Mouse (Mus musculus): ENCODE data around the gene Apc2. TPM values are rescaled to one million over a fixed set of nuclear protein-coding genes. Genes with fewer than 3 reads are reported as not detected.
"Not testable (repeated sequence)": the region's sequence is repeated elsewhere in the genome, so short reads cannot be mapped to it uniquely, and the experiment has no call there.

The Apc2 gene
- polyA plus RNA-seq, 1 experiment from 2014 or later = 9.1 TPM

DNA sequence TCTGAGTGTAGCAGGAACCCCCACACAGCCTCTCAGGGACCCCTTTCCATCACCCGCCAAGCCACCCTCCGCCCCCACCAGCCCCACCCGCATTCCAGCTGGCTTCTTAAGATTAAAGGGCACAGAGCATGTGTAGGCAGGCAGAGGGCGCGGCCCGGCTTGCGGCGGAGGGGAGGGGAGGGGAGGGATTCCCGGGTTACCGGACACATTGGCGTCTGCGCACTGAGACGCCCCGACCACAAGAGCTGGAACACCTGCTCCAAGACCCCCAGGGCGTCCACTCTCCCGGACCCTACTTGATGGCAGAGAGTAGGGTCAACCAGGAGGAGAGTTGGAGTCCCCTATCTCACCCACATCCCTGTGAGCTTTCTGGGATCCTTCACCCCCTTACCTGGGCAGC lies 49.3 kb downstream of the Apc2 start:
- Histone ChIP-seq H3K27me3 (replicated peaks; ENCODE audit: control insufficient read depth, insufficient read depth, low read length) (peaks cover 95% of the 10 kb centered on the region), H3K4me3 (ENCODE audit: low read depth, low read length) (no peak overlapping the region), H3K36me3 (ENCODE audit: control insufficient read depth, insufficient read depth, low read length) (no peaks in the 10 kb centered on the region), H3K27ac (ENCODE audit: low read depth) (no peak overlapping the region), H3K4me2 (ENCODE audit: low read length) (peak overlapping the region; percentile 24), H3K9ac (ENCODE audit: low read length) (no peak overlapping the region), H3K9me3 (ENCODE audit: control insufficient read depth, low read length) (no peaks in the 10 kb centered on the region), H3K4me1 (replicated peaks; ENCODE audit: control insufficient read depth, insufficient read depth, low read length) (peaks cover 48% of the 10 kb centered on the region)
- ATAC-seq (replicated peaks; ENCODE audit: low FRiP score, low TSS enrichment, low read depth) (no peak), DNase-seq (ENCODE audit: low spot score) (no peak)
- WGBS = under 1% methylated on average over 16 of the region's 16 CpGs

DNA sequence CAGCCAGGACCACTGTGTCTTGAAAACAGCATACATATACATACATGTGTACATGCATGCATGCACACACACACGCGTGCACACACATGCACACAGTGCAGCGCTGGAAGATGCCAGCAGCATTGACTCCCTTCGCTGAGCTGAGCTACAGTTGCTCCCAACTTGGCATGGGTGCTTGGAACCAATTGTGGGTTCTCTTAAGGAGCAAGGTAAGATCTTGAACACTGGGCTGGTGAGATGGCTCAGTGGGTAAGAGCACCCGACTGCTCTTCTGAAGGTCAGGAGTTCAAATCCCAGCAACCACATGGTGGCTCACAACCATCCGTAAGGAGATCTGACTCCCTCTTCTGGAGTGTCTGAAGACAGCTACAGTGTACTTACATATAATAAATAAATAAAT lies 50.2 kb downstream of the Apc2 start:
- H3K4me1 ChIP-seq (replicated peaks; ENCODE audit: control insufficient read depth, insufficient read depth, low read length) = peaks cover 45% of the 10 kb centered on the region
- not testable (repeated sequence) for H3K4me2 ChIP-seq (ENCODE audit: low read length); DNase-seq (ENCODE audit: low spot score); H3K9ac ChIP-seq (ENCODE audit: low read length); H3K36me3 ChIP-seq (ENCODE audit: control insufficient read depth, insufficient read depth, low read length); H3K9me3 ChIP-seq (ENCODE audit: control insufficient read depth, low read length); H3K4me3 ChIP-seq (ENCODE audit: low read depth, low read length); H3K27ac ChIP-seq (ENCODE audit: low read depth); ATAC-seq (replicated peaks; ENCODE audit: low FRiP score, low TSS enrichment, low read depth)
- 86% methylated on average over 5 of the region's 6 CpGs for WGBS
- peaks cover 93% of the 10 kb centered on the region for H3K27me3 ChIP-seq (replicated peaks; ENCODE audit: control insufficient read depth, insufficient read depth, low read length)

DNA sequence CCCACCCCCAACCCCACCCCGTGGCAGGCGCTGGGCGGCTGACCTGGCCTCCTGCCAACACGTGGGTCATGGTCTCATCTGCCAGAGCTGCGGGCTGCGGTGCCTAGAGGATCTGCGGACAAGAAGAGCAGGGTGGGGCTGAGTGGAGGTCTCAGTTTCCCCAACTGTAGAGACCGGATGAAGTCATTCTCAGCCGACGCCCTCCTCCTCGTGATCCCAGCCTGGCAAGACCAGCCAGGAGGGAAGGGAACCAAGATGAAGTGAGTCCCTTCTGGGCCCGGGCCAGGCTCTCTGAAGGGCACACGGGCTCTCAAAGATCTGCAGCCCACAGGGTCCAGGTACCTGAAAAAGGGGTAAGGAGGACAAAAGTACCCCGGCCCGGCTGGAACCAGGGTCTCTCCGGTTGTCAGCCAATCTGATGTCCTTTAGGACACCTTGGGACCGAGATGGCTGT lies 51.8 kb downstream of the Apc2 start:
- peaks cover 93% of the 10 kb centered on the region for H3K27me3 ChIP-seq (replicated peaks; ENCODE audit: control insufficient read depth, insufficient read depth, low read length)
- ATAC-seq (replicated peaks; ENCODE audit: low FRiP score, low TSS enrichment, low read depth) = no peak
- H3K36me3 ChIP-seq (ENCODE audit: control insufficient read depth, insufficient read depth, low read length) = no peaks in the 10 kb centered on the region
- H3K4me3 ChIP-seq (ENCODE audit: low read depth, low read length) = peak overlapping the region; percentile 34
- H3K9me3 ChIP-seq (ENCODE audit: control insufficient read depth, low read length) = no peaks in the 10 kb centered on the region
- peak overlapping the region; percentile 8; the same call in 1 of the 2 replicates for H3K9ac ChIP-seq (ENCODE audit: low read length)
- peak overlapping the region; percentile 51 for H3K4me2 ChIP-seq (ENCODE audit: low read length)
- WGBS = 14% methylated on average over 17 of the region's 17 CpGs
- no peak overlapping the region for H3K27ac ChIP-seq (ENCODE audit: low read depth)
- H3K4me1 ChIP-seq (replicated peaks; ENCODE audit: control insufficient read depth, insufficient read depth, low read length) = peaks cover 33% of the 10 kb centered on the region
- DNase-seq (ENCODE audit: low spot score) = peak; percentile 59

DNA sequence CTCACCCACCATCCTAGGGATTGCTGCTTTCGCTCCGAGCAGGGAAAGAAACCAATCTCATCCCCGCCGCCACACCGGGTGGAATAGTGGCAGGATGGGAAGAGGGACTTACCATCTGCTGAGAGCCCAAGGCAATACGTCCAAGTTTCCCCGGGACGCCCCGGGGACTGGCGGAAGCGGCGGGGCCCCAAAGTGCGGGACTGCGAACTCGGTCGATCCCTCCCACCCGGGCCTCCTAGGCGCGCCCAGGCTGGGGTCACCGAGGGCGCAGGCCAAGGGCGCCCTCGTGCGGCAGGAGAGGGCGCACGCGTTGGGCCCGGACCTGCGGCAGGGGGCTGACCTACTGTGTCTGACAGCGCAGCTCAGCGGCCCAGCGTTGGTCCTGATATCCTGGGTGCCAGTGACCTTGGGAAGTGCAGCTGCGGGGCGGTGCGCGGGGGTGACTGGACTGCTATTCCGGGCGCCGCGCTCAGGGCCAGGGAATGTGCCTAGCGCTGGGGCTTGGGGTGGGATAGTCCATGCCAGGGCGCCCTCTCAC lies 52.5 kb downstream of the Apc2 start, which contains the start of gene Adamtsl5:
Gene Adamtsl5 (minus strand): TSS at position 169 of the 538 bp plus-strand sequence.
- Histone ChIP-seq H3K9me3 (ENCODE audit: control insufficient read depth, low read length) (no peaks in the 10 kb centered on the region), H3K27ac (ENCODE audit: low read depth) (no peak within 1 kb of the TSS), H3K4me3 (ENCODE audit: low read depth, low read length) (peak within 1 kb of the TSS; percentile 34), H3K36me3 (ENCODE audit: control insufficient read depth, insufficient read depth, low read length) (no peaks in the 10 kb centered on the region), H3K27me3 (replicated peaks; ENCODE audit: control insufficient read depth, insufficient read depth, low read length) (peaks cover 91% of the 10 kb centered on the region), H3K9ac (ENCODE audit: low read length) (peak within 1 kb of the TSS; percentile 25), H3K4me2 (ENCODE audit: low read length) (peak within 1 kb of the TSS; percentile 51), H3K4me1 (replicated peaks; ENCODE audit: control insufficient read depth, insufficient read depth, low read length) (peaks cover 26% of the 10 kb centered on the region)
- peak; percentile 73 for DNase-seq (ENCODE audit: low spot score)
- WGBS = under 1% methylated on average over 39 of the region's 42 CpGs
- ATAC-seq (replicated peaks; ENCODE audit: low FRiP score, low TSS enrichment, low read depth) = peak; percentile 53

DNA sequence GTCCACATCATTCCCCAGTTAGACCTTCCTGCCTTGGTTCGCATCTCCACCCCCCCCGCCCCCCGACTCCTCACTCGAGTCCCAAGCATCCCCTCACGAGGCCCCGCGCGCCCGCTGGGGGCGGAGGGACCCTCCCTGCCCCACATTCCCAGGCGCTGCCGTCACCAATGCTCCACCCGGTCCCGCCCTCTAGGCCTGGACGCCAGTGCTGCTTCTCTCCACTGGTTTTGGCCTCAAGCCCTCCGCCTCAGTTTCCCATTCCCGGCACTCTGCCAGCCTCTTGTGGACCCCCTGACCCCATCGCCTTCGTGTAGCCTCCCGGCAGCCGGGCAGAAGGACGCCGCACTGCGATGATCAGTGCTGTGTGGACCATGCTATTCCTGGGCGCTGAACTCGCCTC lies 53.2 kb downstream of the Apc2 start:
- Histone ChIP-seq H3K27ac (ENCODE audit: low read depth) (no peak overlapping the region), H3K36me3 (ENCODE audit: control insufficient read depth, insufficient read depth, low read length) (no peaks in the 10 kb centered on the region), H3K4me2 (ENCODE audit: low read length) (peak overlapping the region; percentile 51), H3K4me3 (ENCODE audit: low read depth, low read length) (peak overlapping the region; percentile 34), H3K9ac (ENCODE audit: low read length) (peak overlapping the region; percentile 25; the same call in 1 of the 2 replicates), H3K9me3 (ENCODE audit: control insufficient read depth, low read length) (no peaks in the 10 kb centered on the region), H3K4me1 (replicated peaks; ENCODE audit: control insufficient read depth, insufficient read depth, low read length) (peaks cover 24% of the 10 kb centered on the region), H3K27me3 (replicated peaks; ENCODE audit: control insufficient read depth, insufficient read depth, low read length) (peaks cover 88% of the 10 kb centered on the region)
- ATAC-seq (replicated peaks; ENCODE audit: low FRiP score, low TSS enrichment, low read depth) (peak; percentile 7; the same call in 1 of the 2 replicates), DNase-seq (ENCODE audit: low spot score) (peak; percentile 72)
- WGBS = 17% methylated on average over 25 of the region's 26 CpGs

DNA sequence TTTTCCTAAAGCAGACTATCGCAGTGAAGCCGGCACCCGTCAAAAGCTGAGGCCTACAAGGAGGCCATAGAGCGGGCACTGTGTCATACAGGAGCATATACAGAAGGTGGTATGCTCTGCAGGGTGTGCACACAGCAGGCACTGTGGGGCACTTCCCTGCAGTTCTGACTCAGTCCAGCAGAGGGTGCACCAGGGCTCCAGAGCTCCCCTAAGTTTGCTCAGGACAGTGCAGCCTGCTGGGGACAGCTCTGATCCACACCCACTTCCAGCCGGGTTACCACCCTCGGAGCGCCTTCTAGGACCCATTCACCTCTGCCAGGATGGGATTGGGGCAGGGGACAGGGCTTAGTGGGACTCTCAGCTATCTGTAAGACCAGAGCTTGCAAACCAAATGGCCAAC lies 54.5 kb downstream of the Apc2 start:
- Histone ChIP-seq H3K27me3 (replicated peaks; ENCODE audit: control insufficient read depth, insufficient read depth, low read length) (peaks cover 80% of the 10 kb centered on the region), H3K4me1 (replicated peaks; ENCODE audit: control insufficient read depth, insufficient read depth, low read length) (peaks cover 18% of the 10 kb centered on the region), H3K36me3 (ENCODE audit: control insufficient read depth, insufficient read depth, low read length) (no peaks in the 10 kb centered on the region), H3K27ac (ENCODE audit: low read depth) (no peak overlapping the region), H3K9me3 (ENCODE audit: control insufficient read depth, low read length) (no peaks in the 10 kb centered on the region), H3K9ac (ENCODE audit: low read length) (no peak overlapping the region), H3K4me2 (ENCODE audit: low read length) (no peak overlapping the region), H3K4me3 (ENCODE audit: low read depth, low read length) (no peak overlapping the region)
- WGBS = 7% methylated on average over 7 of the region's 7 CpGs
- DNase-seq (ENCODE audit: low spot score) (peak; percentile 99), ATAC-seq (replicated peaks; ENCODE audit: low FRiP score, low TSS enrichment, low read depth) (peak; percentile 74)

DNA sequence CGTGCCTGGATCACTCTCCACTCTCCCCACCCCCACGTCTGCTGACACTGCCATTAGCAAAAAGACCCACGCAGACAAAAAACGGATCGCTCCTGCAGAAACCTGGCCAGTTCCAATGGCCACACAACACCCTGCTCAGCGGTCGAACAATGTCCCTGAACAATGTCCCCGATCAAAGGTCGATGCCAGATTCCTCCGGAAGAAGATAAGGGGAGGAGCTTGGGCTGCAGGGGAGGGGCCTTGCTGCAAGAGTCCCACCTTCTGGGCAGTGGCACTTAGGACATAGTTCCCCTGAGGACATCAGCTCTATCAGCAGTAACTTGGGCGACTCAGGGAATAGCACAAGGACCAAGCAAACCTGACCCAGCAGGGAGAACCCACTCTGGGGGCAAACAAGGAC lies 56.1 kb downstream of the Apc2 start:
- peaks cover 83% of the 10 kb centered on the region for H3K27me3 ChIP-seq (replicated peaks; ENCODE audit: control insufficient read depth, insufficient read depth, low read length)
- WGBS = 29% methylated on average over 11 of the region's 11 CpGs

DNA sequence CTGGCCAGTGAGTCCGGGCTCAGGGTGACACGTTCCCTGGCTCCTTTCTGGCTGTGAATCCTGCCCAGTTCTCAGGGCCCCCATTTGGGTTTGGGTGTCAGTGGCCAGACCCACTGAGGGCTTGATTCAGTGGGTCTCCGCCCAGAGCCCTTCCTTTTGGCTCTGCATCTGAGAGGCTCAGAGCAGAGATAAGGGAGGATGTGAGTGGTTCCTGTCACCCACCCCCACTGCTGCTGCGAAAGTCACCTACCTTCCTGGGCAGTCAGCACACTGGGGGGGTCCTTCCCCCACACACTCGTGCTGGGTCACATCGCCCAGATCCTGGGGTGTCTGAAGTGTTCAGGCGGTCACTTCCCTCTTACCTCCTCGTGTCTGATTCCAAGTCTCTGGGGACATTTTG lies 57.0 kb downstream of the Apc2 start:
- H3K4me3 ChIP-seq (ENCODE audit: low read depth, low read length) = no peak overlapping the region
- H3K27ac ChIP-seq (ENCODE audit: low read depth) = no peak overlapping the region
- peaks cover 19% of the 10 kb centered on the region for H3K4me1 ChIP-seq (replicated peaks; ENCODE audit: control insufficient read depth, insufficient read depth, low read length)
- ATAC-seq (replicated peaks; ENCODE audit: low FRiP score, low TSS enrichment, low read depth) (no peak), DNase-seq (ENCODE audit: low spot score) (no peak)
- no peak overlapping the region for H3K4me2 ChIP-seq (ENCODE audit: low read length)
- peaks cover 83% of the 10 kb centered on the region for H3K27me3 ChIP-seq (replicated peaks; ENCODE audit: control insufficient read depth, insufficient read depth, low read length)
- 68% methylated on average over 8 of the region's 8 CpGs for WGBS
- no peaks in the 10 kb centered on the region for H3K9me3 ChIP-seq (ENCODE audit: control insufficient read depth, low read length)
- no peaks in the 10 kb centered on the region for H3K36me3 ChIP-seq (ENCODE audit: control insufficient read depth, insufficient read depth, low read length)
- H3K9ac ChIP-seq (ENCODE audit: low read length) = no peak overlapping the region

More for the DNA sequence above, 56.1 kb downstream of the Apc2 start:
- H3K4me1 ChIP-seq (replicated peaks; ENCODE audit: control insufficient read depth, insufficient read depth, low read length) = peaks cover 23% of the 10 kb centered on the region
- ATAC-seq (replicated peaks; ENCODE audit: low FRiP score, low TSS enrichment, low read depth) (no peak), DNase-seq (ENCODE audit: low spot score) (no peak)
- H3K4me3 ChIP-seq (ENCODE audit: low read depth, low read length) = no peak overlapping the region
- no peak overlapping the region for H3K27ac ChIP-seq (ENCODE audit: low read depth)
- H3K9me3 ChIP-seq (ENCODE audit: control insufficient read depth, low read length) = no peaks in the 10 kb centered on the region
- no peak overlapping the region for H3K9ac ChIP-seq (ENCODE audit: low read length)
- no peaks in the 10 kb centered on the region for H3K36me3 ChIP-seq (ENCODE audit: control insufficient read depth, insufficient read depth, low read length)
- no peak overlapping the region for H3K4me2 ChIP-seq (ENCODE audit: low read length)

DNA sequence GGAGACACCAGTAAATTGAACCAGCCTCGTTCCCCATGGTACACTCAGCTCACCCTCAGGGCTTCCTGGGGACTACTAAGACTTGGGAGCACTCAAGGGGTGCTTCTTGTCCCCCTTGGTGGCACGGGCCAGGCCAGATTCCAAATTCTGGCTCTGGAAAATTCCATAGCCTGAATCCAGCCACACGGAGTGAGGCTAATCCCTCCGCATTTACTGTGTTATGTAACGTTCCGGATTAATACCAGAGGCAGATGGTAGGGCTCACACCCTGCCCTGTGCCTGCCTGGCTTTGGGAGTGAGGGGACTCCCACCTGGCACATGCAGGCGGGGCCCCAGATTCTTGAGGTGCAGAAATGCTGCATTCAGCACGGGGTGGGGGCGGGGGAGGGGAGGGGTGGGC lies 59.7 kb downstream of the Apc2 start:
- Histone ChIP-seq H3K4me2 (ENCODE audit: low read length) (no peak overlapping the region), H3K9me3 (ENCODE audit: control insufficient read depth, low read length) (no peaks in the 10 kb centered on the region), H3K27me3 (replicated peaks; ENCODE audit: control insufficient read depth, insufficient read depth, low read length) (peaks cover 76% of the 10 kb centered on the region), H3K4me1 (replicated peaks; ENCODE audit: control insufficient read depth, insufficient read depth, low read length) (peaks cover 10% of the 10 kb centered on the region; the same call in 1 of the 2 replicates), H3K36me3 (ENCODE audit: control insufficient read depth, insufficient read depth, low read length) (no peaks in the 10 kb centered on the region), H3K27ac (ENCODE audit: low read depth) (no peak overlapping the region), H3K4me3 (ENCODE audit: low read depth, low read length) (no peak overlapping the region), H3K9ac (ENCODE audit: low read length) (no peak overlapping the region)
- ATAC-seq (replicated peaks; ENCODE audit: low FRiP score, low TSS enrichment, low read depth) = no peak
- DNase-seq (ENCODE audit: low spot score) = no peak
- WGBS = 16% methylated on average over 8 of the region's 9 CpGs
